Mouse (Mus musculus) midbrain, embryonic 15.5 days (tissue): ENCODE results near the gene Chd3. TPM values are rescaled to one million over a fixed set of nuclear protein-coding genes. Genes with fewer than 3 reads are reported as not detected.

Source experiments
- ATAC-seq: fragments of 200-750 bp; cut with Nextera tagmentation; replicated peaks from 2 replicates; pipeline ENCODE4 v1.8.0; 2017; ENCODE audit warnings: moderate TSS enrichment
- H3K27ac ChIP-seq: fragments of 300-500 bp; sonication (generic); 2 replicates; pipeline ENCODE4 v1.5.1; 2015; ENCODE audit warnings: mild to moderate bottlenecking, inconsistent platforms
- H3K27me3 ChIP-seq: fragments of 300-500 bp; sonication (generic); replicated peaks from 2 replicates; pipeline ENCODE4 v1.6.1; 2015; ENCODE audit warnings: inconsistent platforms
- H3K36me3 ChIP-seq: fragments of 300-500 bp; sonication (generic); replicated peaks from 2 replicates; pipeline ENCODE4 v1.6.1; 2015; ENCODE audit warnings: inconsistent platforms
- H3K4me1 ChIP-seq: fragments of 300-500 bp; sonication (generic); 2 replicates; pipeline ENCODE4 v1.6.1; 2015; ENCODE audit warnings: inconsistent platforms
- H3K4me2 ChIP-seq: fragments of 300-500 bp; sonication (generic); 2 replicates; pipeline ENCODE4 v1.6.1; 2015; ENCODE audit warnings: inconsistent platforms, mild to moderate bottlenecking, moderate library complexity
- H3K4me3 ChIP-seq: fragments of 300-500 bp; sonication (generic); 2 replicates; pipeline ENCODE4 v1.5.1; 2015; ENCODE audit warnings: mild to moderate bottlenecking, inconsistent platforms
- H3K9ac ChIP-seq: fragments of 300-500 bp; sonication (generic); 2 replicates; pipeline ENCODE4 v1.6.1; 2015; ENCODE audit warnings: mild to moderate bottlenecking, inconsistent platforms
- H3K9me3 ChIP-seq: fragments of 300-500 bp; sonication (generic); 2 replicates; pipeline ENCODE4 v1.6.1; 2016; ENCODE audit warnings: inconsistent platforms
- WGBS: fragments of 180-500 bp; shearing (Covaris S2); methylation state at CpG from one replicate; pipeline ENCODE4 v1.1.7; 2015; ENCODE audit warnings: mixed read lengths; 5-methylcytosine and 5-hydroxymethylcytosine counted together
- polyA plus RNA-seq: library from polyadenylated mRNA; unstranded; fragments of >200 nt; fragmentation: Nextera tagmentation; extraction: Ambion mirVana; gene quantifications from 2 replicates; pipeline ENCODE4 v1.2.1, GENCODE M21; 2015

Gene Chd3
- polyA plus RNA-seq, 1 experiment from 2014 or later = 102 TPM

DNA sequence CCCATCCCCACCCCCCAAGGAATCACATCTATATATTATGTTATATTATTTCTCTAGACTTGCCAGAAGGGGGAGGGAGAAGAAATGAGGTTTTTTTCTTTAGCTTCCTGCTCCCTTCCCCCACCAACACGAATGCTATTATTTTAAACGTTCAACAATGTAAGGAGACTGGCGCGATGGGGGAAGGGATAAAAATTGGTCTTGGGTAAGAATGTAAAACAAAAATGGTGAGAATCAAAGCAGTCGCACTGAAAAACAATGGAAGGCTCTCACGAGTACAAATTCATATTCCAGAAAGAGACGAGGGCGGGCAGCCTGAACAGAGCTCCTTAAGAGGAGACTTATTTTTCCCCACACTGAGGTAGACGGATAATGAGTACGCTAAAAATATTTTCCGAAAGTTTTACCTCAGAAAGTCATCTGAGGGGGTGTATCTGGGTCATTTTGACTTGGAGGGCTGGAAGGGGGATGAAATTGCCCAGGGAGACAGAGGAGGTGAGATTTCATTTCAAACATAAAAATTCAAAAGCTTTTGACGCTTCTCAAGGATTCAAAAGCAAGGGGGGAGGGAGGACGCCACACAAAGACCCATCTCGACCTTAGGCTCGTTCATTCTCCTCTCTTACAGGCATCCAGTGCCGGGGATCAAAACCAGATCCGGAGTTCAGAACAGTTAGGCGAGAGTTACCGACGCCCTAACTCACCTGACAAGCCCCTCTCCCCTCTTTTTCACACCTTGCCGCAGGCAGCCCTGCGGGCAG is 2.2 kb downstream of the Chd3 start:
- Histone ChIP-seq H3K4me1 (peaks cover 56% of the 10 kb centered on the region), H3K27me3 (no peaks in the 10 kb centered on the region), H3K9ac (peak overlapping the region; percentile 100), H3K27ac (peak overlapping the region; percentile 100), H3K4me2 (peak overlapping the region; percentile 93), H3K36me3 (peaks cover 16% of the 10 kb centered on the region), H3K4me3 (peak overlapping the region; percentile 91), H3K9me3 (no peaks in the 10 kb centered on the region)
- WGBS = under 1% methylated on average over 22 of the region's 22 CpGs
- no peak for ATAC-seq

DNA sequence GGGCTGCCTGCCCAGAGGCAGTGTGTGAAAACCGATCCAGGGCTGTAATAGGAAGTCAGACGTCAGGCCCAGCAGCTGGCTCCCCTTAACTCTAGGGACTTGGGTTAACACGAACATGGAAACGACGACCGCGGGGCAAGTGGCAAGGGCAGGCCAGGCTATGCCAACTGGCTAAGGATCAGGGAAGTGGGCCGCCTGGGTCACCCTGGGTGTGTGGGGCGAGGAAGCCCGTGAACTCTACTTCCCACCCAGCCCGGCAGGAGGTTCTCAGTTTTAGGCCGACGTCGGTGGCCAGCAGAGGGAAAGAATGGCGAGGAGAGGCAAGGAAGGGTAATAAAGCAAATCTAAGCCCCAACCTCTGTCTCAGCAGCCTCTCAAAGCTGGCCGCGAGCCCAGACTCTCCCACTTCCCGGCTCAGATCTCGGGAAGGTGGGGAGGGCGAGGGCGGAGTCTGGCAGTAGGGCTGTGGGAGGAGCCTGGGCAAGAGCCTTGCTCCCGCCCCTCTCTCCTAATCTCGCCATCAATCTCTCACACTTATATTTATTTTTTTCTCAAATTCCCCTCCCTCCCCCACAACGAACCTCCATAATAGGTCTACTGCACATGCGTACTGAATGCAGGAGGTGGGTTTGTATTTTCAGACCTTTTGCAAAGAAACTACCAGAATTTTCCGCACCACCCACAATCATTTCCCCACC is 2.9 kb downstream of the Chd3 start:
- Histone ChIP-seq H3K4me2 (peak overlapping the region; percentile 93), H3K27me3 (no peaks in the 10 kb centered on the region), H3K4me1 (peaks cover 49% of the 10 kb centered on the region), H3K36me3 (peaks cover 23% of the 10 kb centered on the region), H3K27ac (peak overlapping the region; percentile 100), H3K4me3 (peak overlapping the region; percentile 91), H3K9ac (peak overlapping the region; percentile 100), H3K9me3 (no peaks in the 10 kb centered on the region)
- peak; percentile 87 for ATAC-seq
- WGBS = under 1% methylated on average over 26 of the region's 26 CpGs

DNA sequence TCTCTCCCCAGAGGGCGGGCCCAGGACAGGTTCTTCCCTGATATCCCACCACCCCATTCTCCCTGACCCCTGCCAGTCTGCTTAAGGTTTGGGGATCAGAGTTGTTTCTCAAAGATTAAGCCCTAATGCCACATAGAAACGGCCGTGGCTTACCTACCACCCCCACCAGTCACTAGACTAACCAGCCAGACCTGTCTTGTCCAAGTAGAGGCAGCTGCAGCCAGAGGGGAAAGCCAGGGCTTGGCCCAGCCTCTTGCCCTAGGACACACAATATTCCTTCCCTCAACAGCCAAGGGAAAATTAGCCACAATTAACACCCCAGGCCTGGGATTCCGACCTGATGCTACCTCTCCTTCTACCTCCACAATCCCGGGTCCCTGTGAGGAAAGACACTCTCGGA is 3.5 kb downstream of the Chd3 start:
- Histone ChIP-seq H3K4me3 (peak overlapping the region; percentile 91), H3K36me3 (peaks cover 29% of the 10 kb centered on the region), H3K4me1 (peaks cover 43% of the 10 kb centered on the region), H3K27ac (peak overlapping the region; percentile 100), H3K27me3 (no peaks in the 10 kb centered on the region), H3K4me2 (peak overlapping the region; percentile 93), H3K9me3 (no peaks in the 10 kb centered on the region), H3K9ac (peak overlapping the region; percentile 100)
- peak; percentile 3; the same call in 1 of the 2 replicates for ATAC-seq
- WGBS = 18% methylated on average over 6 of the region's 6 CpGs

DNA sequence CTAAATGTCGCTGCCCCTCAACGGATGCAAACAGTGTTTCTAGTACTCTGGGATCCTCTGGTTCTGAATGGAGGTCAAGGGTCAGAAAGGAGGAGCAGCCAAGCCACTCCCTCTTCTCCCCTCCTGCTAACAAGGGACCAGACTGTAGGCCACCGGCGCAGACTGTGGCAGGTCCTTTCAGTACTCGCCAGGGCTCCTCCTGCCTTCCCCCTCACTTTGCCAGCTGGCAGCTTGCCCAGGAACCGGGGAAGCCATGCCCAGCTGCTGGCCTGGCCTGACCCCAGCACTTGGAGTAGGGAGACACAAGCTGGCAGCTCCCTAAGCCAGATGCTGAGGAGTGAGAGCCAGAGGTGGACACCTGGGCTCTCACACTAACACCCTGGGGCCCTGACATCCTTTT is 4.3 kb downstream of the Chd3 start:
- WGBS = 4% methylated on average over 6 of the region's 6 CpGs
- H3K36me3 ChIP-seq = peaks cover 37% of the 10 kb centered on the region
- H3K27ac ChIP-seq = peak overlapping the region; percentile 100
- H3K27me3 ChIP-seq = no peaks in the 10 kb centered on the region
- peaks cover 39% of the 10 kb centered on the region for H3K4me1 ChIP-seq
- peak; percentile 40 for ATAC-seq
- peak overlapping the region; percentile 93 for H3K4me2 ChIP-seq
- no peaks in the 10 kb centered on the region for H3K9me3 ChIP-seq
- H3K4me3 ChIP-seq = peak overlapping the region; percentile 91
- peak overlapping the region; percentile 100; the same call in 1 of the 2 replicates for H3K9ac ChIP-seq

DNA sequence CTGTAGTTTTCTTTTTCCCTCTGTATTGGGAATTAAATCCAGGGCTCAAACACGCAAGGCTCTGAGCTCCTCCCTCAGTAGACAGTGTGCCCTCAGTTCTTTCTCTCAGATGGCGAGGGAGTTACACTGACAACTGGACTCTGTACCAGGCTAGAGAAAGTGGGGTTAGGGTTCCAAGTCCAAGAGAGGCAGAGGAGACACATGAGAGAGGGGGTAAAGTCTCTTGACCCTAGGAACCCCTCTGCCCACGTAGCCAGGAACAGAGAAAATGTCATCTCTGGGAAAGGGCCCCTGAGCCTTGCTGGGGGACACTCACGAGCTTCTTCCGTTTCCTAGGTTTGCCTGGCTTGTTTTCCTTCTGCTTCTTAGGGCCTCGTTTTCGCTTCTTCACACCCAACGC is 4.8 kb downstream of the Chd3 start:
- Histone ChIP-seq H3K27ac (peak overlapping the region; percentile 100; the same call in 1 of the 2 replicates), H3K4me2 (peak overlapping the region; percentile 93; the same call in 1 of the 2 replicates), H3K4me3 (no peak overlapping the region), H3K4me1 (peaks cover 36% of the 10 kb centered on the region), H3K9ac (no peak overlapping the region), H3K9me3 (no peaks in the 10 kb centered on the region), H3K36me3 (peaks cover 42% of the 10 kb centered on the region), H3K27me3 (no peaks in the 10 kb centered on the region)
- ATAC-seq = no peak
- WGBS = 57% methylated on average over 8 of the region's 8 CpGs

DNA sequence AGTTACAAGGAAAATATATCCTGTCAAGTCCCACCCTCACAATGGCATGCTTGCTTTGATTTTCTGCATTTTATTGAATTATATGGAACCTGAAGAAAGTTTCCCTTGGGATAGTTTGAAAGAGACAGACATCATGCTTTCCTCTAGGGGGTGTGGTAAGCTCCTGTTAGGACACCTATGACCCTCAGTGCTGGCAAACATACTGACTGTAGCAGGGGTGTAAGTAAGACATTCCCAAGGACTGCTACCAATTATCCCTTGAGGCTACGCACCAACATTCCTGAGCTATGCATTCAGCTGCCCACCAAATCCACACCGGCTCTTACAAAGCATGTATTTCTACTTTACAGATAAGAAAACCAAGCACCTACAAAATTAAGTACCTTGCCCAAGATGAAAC is 6.7 kb downstream of the Chd3 start:
- 85% methylated on average over 2 of the region's 2 CpGs for WGBS
- no peak for ATAC-seq

DNA sequence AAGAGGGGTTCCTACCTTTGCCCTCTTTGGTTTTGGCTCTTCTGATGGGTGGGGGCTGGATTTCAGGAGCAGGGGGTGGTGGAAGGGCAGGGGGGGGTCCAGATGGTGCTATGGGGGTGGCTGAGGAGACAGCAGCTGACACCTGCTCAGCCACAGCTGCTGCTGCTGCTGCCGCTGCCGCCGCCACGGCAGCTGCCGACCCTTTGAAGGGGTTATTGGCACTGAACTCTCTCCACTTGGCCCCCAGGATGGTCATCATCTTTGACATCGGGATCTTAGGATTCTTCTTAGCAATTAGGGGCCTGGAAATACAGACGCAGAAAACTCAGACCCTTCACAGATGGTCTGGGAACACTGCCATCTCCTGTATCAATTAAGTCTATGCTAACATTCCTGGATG is 7.2 kb downstream of the Chd3 start:
- Histone ChIP-seq H3K27ac (no peak overlapping the region), H3K4me3 (no peak overlapping the region), H3K36me3 (peaks cover 62% of the 10 kb centered on the region), H3K4me1 (peaks cover 25% of the 10 kb centered on the region), H3K9ac (no peak overlapping the region), H3K9me3 (no peaks in the 10 kb centered on the region), H3K4me2 (no peak overlapping the region), H3K27me3 (no peaks in the 10 kb centered on the region)
- WGBS = 62% methylated on average over 7 of the region's 7 CpGs
- ATAC-seq = no peak

More for the DNA sequence above, 6.7 kb downstream of the Chd3 start:
- Histone ChIP-seq H3K4me3 (no peak overlapping the region), H3K36me3 (peaks cover 58% of the 10 kb centered on the region), H3K4me1 (peaks cover 29% of the 10 kb centered on the region), H3K27ac (no peak overlapping the region), H3K4me2 (no peak overlapping the region), H3K9ac (no peak overlapping the region), H3K27me3 (no peaks in the 10 kb centered on the region), H3K9me3 (no peaks in the 10 kb centered on the region)

DNA sequence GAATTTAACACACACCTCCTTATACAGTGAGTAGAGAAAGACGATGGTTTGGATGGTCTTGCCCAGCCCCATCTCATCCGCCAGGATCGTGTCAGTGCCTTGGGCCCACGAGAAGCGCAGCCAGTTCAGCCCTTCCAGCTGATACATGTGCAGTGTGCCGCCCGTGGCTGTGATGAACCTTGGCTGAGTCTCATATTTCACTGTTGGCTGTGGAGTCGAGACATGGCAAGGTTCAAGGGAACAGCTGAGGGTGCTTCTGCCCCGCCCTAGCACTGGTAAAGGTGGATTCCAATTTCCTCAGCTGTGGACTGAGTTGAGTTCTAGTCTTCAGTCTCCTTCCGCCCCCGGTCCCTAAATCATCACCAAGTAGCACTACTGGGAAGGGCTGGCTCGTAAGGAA is 11.5 kb downstream of the Chd3 start:
- peaks cover 93% of the 10 kb centered on the region for H3K36me3 ChIP-seq
- no peak for ATAC-seq
- WGBS = 95% methylated on average over 12 of the region's 12 CpGs

DNA sequence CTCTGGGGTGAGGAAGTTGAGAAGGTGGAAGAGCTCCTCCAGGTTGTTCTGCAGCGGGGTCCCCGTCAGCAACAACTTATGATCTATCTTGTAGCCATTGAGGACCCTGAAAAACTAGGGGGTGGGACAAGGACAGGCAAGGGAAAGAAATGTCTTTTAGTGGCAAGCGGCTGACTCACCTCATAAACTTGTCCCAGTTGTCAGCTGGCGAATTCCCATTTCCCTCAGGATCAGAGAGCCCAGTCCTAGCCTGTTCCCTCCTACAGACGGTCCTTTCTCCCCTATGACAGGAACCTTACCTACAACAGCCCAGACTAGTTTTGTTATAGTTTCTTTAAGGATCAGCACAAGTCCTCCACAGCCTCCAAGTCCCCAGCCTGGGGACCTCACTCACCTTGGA is 12.7 kb downstream of the Chd3 start:
- no peak for ATAC-seq
- Histone ChIP-seq H3K36me3 (peaks cover 90% of the 10 kb centered on the region), H3K9ac (no peak overlapping the region), H3K27me3 (no peaks in the 10 kb centered on the region), H3K4me1 (no peaks in the 10 kb centered on the region), H3K4me3 (no peak overlapping the region), H3K4me2 (no peak overlapping the region), H3K9me3 (no peaks in the 10 kb centered on the region), H3K27ac (no peak overlapping the region)
- 97% methylated on average over 5 of the region's 5 CpGs for WGBS

More for the DNA sequence above, 11.5 kb downstream of the Chd3 start:
- H3K27me3 ChIP-seq = no peaks in the 10 kb centered on the region
- H3K27ac ChIP-seq = no peak overlapping the region
- no peak overlapping the region for H3K4me3 ChIP-seq
- H3K4me1 ChIP-seq = no peaks in the 10 kb centered on the region
- no peaks in the 10 kb centered on the region for H3K9me3 ChIP-seq
- H3K4me2 ChIP-seq = no peak overlapping the region
- H3K9ac ChIP-seq = no peak overlapping the region

DNA sequence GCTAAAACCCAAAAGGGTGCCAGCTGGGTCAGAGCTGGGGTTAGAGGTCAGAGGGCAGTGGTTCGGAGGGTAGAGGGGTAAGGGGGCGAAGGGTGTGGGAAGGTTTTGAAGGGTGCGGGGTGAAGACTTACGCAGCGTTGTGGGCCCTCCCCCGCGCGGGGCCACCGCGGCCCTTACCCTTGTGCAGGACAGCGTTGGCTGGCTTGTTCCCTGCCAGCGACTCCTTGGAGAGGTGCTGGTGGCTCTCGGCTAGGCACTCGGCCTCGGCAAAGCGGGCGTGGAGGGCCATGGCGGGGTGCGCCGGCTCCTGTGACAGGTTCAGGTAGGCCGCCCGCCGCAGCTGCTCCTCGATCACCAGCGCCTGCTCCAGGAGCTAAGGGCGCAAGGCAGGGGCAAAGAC is 22.8 kb downstream of the Chd3 start:
- Histone ChIP-seq H3K9ac (no peak overlapping the region), H3K4me1 (peaks cover 9% of the 10 kb centered on the region), H3K4me2 (no peak overlapping the region), H3K27me3 (no peaks in the 10 kb centered on the region), H3K36me3 (peaks cover 70% of the 10 kb centered on the region), H3K4me3 (no peak overlapping the region), H3K27ac (no peak overlapping the region), H3K9me3 (no peaks in the 10 kb centered on the region)
- 89% methylated on average over 26 of the region's 26 CpGs for WGBS
- ATAC-seq = no peak

DNA sequence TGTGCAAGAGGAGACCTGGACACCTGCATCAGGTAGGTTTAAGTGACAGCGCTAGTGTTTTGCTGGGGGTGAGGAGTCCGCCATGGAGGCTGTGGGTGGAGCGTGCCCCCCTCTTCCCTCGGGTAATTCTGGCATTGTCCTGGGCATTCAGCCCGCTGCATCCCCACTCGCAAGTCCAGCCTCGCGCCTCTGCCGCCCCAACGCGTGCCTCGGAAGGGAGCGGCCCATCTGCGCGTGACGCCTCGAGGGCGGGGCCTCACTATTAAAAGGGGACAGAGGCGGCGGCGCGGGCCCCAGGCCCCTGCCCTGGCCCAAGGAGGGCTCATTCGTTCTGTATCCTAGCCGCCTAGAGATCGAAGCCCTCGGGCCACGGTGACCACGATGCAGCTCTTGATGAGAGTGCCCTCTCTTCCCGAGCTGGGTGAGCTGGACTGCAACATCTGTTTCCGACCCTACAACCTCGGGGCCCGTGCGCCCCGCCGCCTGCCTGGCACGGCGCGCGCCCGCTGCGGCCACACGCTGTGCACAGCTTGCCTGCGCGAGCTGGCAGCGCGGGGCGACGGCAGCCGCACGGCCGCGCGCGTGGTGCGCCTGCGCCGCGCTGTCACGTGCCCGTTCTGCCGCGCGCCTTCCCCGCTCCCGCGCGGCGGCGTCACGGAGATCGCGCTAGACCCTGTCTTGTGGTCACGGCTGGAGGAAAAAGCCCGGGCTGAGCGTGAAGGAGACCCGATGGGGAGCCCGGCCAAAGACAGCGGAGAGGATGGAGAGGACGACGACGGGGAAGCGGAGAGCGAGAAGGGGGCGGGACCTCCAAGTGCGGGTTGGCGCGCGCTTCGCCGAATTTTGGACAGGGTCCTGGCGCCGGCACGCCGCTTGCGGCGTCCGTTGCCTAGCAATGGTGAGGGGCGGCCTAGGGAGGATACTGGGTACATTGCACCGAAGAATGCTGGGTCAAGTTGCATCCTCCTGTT is 28.8 kb downstream of the Chd3 start, which contains the start of gene Rnf227:
TSS of gene Rnf227 (plus strand) at position 301 of the 971 bp plus-strand sequence.
- Histone ChIP-seq H3K9ac (peak within 1 kb of the TSS; percentile 78), H3K4me2 (peak within 1 kb of the TSS; percentile 87), H3K9me3 (0 out of 2 replicates have a peak, but pooled peaks cover 2% of the 10 kb centered on the region), H3K36me3 (peaks cover 21% of the 10 kb centered on the region; the same call in 1 of the 2 replicates), H3K4me1 (peaks cover 22% of the 10 kb centered on the region), H3K27ac (peak within 1 kb of the TSS; percentile 96), H3K4me3 (peak within 1 kb of the TSS; percentile 71), H3K27me3 (no peaks in the 10 kb centered on the region; the same call in 1 of the 2 replicates)
- 1% methylated on average over 99 of the region's 99 CpGs for WGBS
- peak; percentile 91 for ATAC-seq
